Mouse (Mus musculus) liver, adult 2 months (tissue): ENCODE data around the gene Gm40193. TPM values are rescaled to one million over a fixed set of nuclear protein-coding genes. Genes with fewer than 3 reads are reported as not detected.
A peak's percentile ranks its signal among the peaks of the same experiment; 100 is the strongest.

Experiments
- DNase-seq: peaks from one replicate; pipeline ENCODE4 v3.0.0-alpha.2; 2011; ENCODE audit warnings: low read depth, low spot score; ENCODE audit errors: extremely low read depth
- H3K27ac ChIP-seq: fragments of 200-500 bp; replicated peaks from 2 replicates; pipeline ENCODE4 v1.5.1; 2012; ENCODE audit warnings: low read depth, mild to moderate bottlenecking, control low read depth, inconsistent platforms, low read length; ENCODE audit not compliant: insufficient read depth
- H3K27me3 ChIP-seq: fragments of 200-500 bp; 2 replicates; pipeline ENCODE4 v1.6.1; 2012; ENCODE audit warnings: mild to moderate bottlenecking, moderate library complexity, low read length, inconsistent platforms; ENCODE audit not compliant: control insufficient read depth, insufficient read depth
- H3K36me3 ChIP-seq: fragments of 200-500 bp; 2 replicates; pipeline ENCODE4 v1.6.1; 2012; ENCODE audit warnings: low read length, inconsistent platforms; ENCODE audit not compliant: control insufficient read depth, insufficient read depth
- H3K4me1 ChIP-seq: fragments of 200-500 bp; 2 replicates; pipeline ENCODE4 v1.6.1; 2011; ENCODE audit warnings: low read length; ENCODE audit not compliant: control insufficient read depth, insufficient read depth
- H3K4me3 ChIP-seq: fragments of 200-500 bp; 2 replicates; pipeline ENCODE4 v1.5.1; 2011; ENCODE audit warnings: low read depth, mild to moderate bottlenecking, control low read depth, low read length, moderate library complexity; ENCODE audit not compliant: insufficient read depth
- H3K79me2 ChIP-seq: fragments of 200-500 bp; 2 replicates; pipeline ENCODE4 v1.6.1; 2012; ENCODE audit warnings: inconsistent platforms, mild to moderate bottlenecking, low read length, moderate library complexity; ENCODE audit not compliant: control insufficient read depth, insufficient read depth
- H3K9ac ChIP-seq: fragments of 200-500 bp; 2 replicates; pipeline ENCODE4 v1.6.1; 2012; ENCODE audit warnings: low read depth, mild to moderate bottlenecking, control low read depth, inconsistent platforms, low read length
- CTCF ChIP-seq: fragments of 200-500 bp; IDR thresholded peaks from 2 replicates; pipeline ENCODE4 v1.5.1; 2011; ENCODE audit warnings: low read depth, low read length, control low read depth
- POLR2A ChIP-seq: fragments of 200-500 bp; IDR thresholded peaks from 2 replicates; pipeline ENCODE4 v1.6.1; 2011; ENCODE audit warnings: low read length, control low read depth; ENCODE audit not compliant: insufficient read depth; ENCODE audit errors: extremely low read depth
- WGBS: fragments of 180-500 bp; shearing (Covaris S2); methylation state at CpG from one replicate; pipeline ENCODE4 v1.1.7; 2018; 5-methylcytosine and 5-hydroxymethylcytosine counted together
- polyA plus RNA-seq: library from polyadenylated mRNA; depleted of rRNA; stranded (reverse); fragments of >200 nt; gene quantifications from 2 replicates; pipeline ENCODE4 v1.2.3, GENCODE M21; 2012
- total RNA-seq: library from RNA; depleted of rRNA; stranded (reverse); fragments of >200 nt; gene quantifications from 2 replicates; pipeline ENCODE4 v1.2.3, GENCODE M21; 2014

Gene Gm40193
- total and polyA plus RNA-seq, 2 experiments = not detected

DNA sequence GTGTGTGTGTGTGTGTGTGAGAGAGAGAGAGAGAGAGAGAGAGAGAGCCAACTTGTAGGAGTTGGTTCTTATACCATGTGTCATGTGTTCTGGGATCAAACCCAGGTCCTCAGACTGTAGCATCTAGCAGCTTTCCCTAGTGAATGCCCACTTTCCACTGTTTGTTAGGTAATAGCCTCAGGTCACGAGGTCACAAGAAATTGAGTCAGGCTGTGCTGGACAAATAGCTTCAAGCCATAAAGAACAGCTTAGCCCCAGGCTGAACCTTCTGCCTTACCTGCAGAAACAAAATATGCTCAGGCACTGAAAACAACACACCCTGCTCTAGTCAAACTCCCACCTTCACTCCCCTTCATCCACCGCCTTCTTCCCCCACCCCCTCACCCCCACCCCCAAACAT is 21.5 kb downstream of the Gm40193 start:
- no peak for DNase-seq
- 82% methylated on average over 2 of the region's 2 CpGs for WGBS
- TF ChIP-seq CTCF (no peak), POLR2A (no peak)
- Histone ChIP-seq H3K27ac (no peak overlapping the region), H3K4me1 (peaks cover under 1% of the 10 kb centered on the region; the same call in 1 of the 2 replicates), H3K4me3 (no peak overlapping the region), H3K36me3 (no peaks in the 10 kb centered on the region; the same call in 1 of the 2 replicates), H3K27me3 (no peaks in the 10 kb centered on the region), H3K9ac (no peak overlapping the region), H3K79me2 (no peaks in the 10 kb centered on the region)

DNA sequence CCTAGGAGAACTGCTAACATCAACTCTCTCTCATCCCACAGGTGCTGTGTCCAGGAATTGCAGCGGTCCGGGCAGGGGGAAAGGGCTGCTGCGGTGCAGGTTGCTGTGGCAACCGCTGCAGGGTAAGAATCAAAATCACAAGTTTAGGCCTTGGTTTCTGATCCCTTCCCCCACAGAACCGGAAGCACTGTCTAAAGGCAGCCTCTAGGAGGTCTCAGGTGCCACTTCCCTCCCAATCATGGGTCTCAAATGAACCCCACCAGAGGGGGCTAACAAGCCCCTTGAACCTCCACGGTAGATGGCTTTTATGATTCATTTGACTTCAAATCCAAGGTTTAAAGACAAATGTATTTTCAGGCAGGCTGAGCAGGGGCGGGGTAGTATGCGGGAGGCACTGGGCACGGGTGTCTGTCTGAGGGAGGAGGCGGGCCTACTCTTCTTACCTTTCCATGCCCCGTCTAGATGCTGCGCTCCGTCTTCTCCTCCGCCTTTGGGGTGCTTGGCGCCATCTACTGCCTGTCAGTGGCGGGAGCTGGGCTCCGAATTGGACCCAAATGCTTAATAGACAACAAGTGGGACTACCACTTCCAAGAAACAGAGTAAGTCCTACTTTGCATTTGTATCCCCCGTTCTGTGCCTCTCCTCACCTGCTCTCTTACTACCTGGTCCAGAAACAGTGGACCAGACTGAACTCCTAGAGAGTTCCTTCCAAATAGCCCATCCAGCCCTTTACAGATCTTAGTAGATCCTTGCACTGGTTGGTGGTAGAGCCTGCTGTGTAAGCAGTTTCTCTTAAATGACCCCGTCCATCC is 22.8 kb downstream of the Gm40193 start:
- Histone ChIP-seq H3K27ac (no peak overlapping the region), H3K27me3 (no peaks in the 10 kb centered on the region), H3K4me3 (no peak overlapping the region), H3K79me2 (no peaks in the 10 kb centered on the region), H3K36me3 (no peaks in the 10 kb centered on the region; the same call in 1 of the 2 replicates), H3K9ac (no peak overlapping the region), H3K4me1 (peaks cover 1% of the 10 kb centered on the region; the same call in 1 of the 2 replicates)
- DNase-seq = no peak
- no peak for TF ChIP-seq POLR2A
- TF ChIP-seq CTCF = peak; percentile 86
- 31% methylated on average over 19 of the region's 19 CpGs for WGBS

DNA sequence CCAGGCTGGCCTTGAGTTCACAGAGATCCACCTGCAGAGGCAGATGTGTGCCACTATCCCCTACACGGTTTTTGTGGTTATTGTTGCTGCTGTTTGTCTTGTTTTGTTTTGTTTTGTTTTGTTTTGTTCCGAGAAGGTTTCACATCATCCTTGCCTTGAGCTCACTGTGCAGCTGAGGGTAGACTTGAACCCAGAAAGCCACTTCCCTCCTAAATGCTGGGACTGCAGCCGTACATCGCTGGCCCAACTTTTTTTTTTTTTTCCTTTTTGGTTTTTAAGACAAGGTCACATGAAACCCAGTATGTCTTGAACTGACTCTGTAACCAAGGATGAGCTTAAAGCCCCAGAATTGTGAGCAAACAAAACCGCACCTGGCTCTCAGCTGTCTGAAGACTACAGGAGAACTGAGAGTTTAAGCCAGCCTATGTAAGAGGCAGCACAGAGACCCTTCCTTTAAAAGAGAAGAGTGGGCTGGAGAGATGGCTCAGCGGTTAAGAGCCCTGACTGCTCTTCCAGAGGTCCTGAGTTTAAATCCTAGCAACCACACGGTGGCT is 25.7 kb downstream of the Gm40193 start:
- Histone ChIP-seq H3K9ac (no peak overlapping the region), H3K27me3 (no peaks in the 10 kb centered on the region), H3K27ac (no peak overlapping the region), H3K4me3 (no peak overlapping the region), H3K79me2 (no peaks in the 10 kb centered on the region), H3K4me1 (peaks cover 5% of the 10 kb centered on the region; the same call in 1 of the 2 replicates), H3K36me3 (no peaks in the 10 kb centered on the region)
- TF ChIP-seq CTCF (no peak), POLR2A (no peak)
- DNase-seq = no peak
- WGBS = 82% methylated on average over 7 of the region's 7 CpGs

DNA sequence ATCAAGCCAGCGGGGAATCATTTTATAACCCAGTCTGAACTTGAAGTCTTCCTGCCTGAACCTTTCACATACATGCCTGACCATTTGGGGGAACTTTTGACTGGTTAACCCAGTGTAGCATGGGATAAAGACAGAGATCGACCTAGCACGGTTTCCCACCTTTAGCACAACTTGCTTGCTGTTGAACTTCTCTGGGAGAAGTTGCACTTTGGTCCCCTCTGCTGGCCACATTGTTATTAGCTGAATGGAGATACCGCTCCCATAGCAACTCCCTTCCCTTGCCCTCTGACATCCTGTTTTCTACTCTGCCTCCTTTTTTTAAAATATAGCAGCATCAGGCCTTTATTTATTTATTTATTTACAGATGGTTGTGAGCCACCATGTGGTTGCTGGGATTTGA is 26.4 kb downstream of the Gm40193 start:
- TF ChIP-seq POLR2A (no peak), CTCF (peak; percentile 61)
- no peak overlapping the region for H3K27ac ChIP-seq

DNA sequence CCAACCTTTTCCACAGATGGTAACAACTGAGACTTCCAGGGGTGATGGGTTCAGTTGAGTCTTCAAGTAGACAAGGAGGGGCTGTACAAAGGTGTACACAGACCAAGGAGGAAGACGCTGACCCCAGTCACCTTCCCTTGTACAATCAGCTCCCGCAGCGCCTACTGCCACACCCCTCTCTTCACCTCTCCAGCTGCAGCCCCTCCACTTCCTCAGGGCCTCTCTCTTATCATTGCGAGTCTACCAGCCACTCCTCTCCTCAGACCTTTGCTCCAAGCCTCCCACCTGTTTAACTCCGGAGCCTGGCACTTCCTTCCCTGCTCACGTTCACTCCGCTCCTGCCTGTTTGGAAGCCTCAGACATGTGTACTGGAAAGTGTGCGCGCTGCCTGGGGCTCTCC is 27.8 kb downstream of the Gm40193 start, which contains the start of gene Tm4sf5:
Gene Tm4sf5 (plus strand): TSS at position 275 of the 400 bp plus-strand sequence.
- Histone ChIP-seq H3K27ac (no peak within 1 kb of the TSS), H3K4me1 (peaks cover 16% of the 10 kb centered on the region), H3K36me3 (no peaks in the 10 kb centered on the region), H3K79me2 (no peaks in the 10 kb centered on the region), H3K4me3 (no peak within 1 kb of the TSS), H3K27me3 (no peaks in the 10 kb centered on the region), H3K9ac (no peak within 1 kb of the TSS)
- DNase-seq = no peak
- TF ChIP-seq POLR2A = no peak
- TF ChIP-seq CTCF = no peak
- 84% methylated on average over 9 of the region's 9 CpGs for WGBS

More for the DNA sequence above, 26.4 kb downstream of the Gm40193 start:
- Histone ChIP-seq H3K4me3 (no peak overlapping the region; the same call in 1 of the 2 replicates), H3K4me1 (peaks cover 10% of the 10 kb centered on the region), H3K9ac (no peak overlapping the region), H3K36me3 (no peaks in the 10 kb centered on the region), H3K27me3 (no peaks in the 10 kb centered on the region), H3K79me2 (no peaks in the 10 kb centered on the region)
- DNase-seq = peak; percentile 56
- WGBS = 20% methylated on average over 4 of the region's 4 CpGs
